Mouse (Mus musculus): ENCODE results near the gene Gba.
A peak's percentile ranks its signal among the peaks of the same experiment; 100 is the strongest.

GRCm38 (mm10) chr3:89228836-89229235 lies 26.1 kb downstream of the Gba start, which contains the start of gene Muc1:
- TF ChIP-seq CTCF (IDR thresholded peaks at IDR 0.05 in 2 of 3, conservative IDR thresholded peaks at IDR 0.05 in 1 of 3; ENCODE audit: control insufficient read depth in 1 of 3, insufficient read depth in 1 of 3, low read depth in 2 of 3, low read length in 3 of 3, poor library complexity in 1 of 3, severe bottlenecking in 1 of 3): no peak
- no peak for TF ChIP-seq TAL1 (IDR thresholded peaks at IDR 0.05; ENCODE audit: low read length)
- no peak for TF ChIP-seq USF1 (IDR thresholded peaks at IDR 0.05; ENCODE audit: low read depth, low read length)
- no peak for TF ChIP-seq ZNF384 (IDR thresholded peaks at IDR 0.05; ENCODE audit: low read depth, low read length)
- TF ChIP-seq POLR2A (IDR thresholded peaks at IDR 0.05; ENCODE audit: control insufficient read depth in 1 of 2, insufficient read depth in 1 of 2, low read depth in 1 of 2, low read length in 2 of 2, poor library complexity in 1 of 2): 0 out of 4 replicates have a peak, but pooled peaks of 1 of the 2 experiments have one; percentile 36
- no peak for TF ChIP-seq TCF12 (IDR thresholded peaks at IDR 0.05; ENCODE audit: low read depth, low read length)
- no peak for TF ChIP-seq NRF1 (IDR thresholded peaks at IDR 0.05; ENCODE audit: insufficient read depth, low read depth, low read length, poor library complexity, severe bottlenecking)
- no peak for TF ChIP-seq RAD21 (IDR thresholded peaks at IDR 0.05; ENCODE audit: low read depth, low read length)
- TF ChIP-seq ZMIZ1 (IDR thresholded peaks at IDR 0.05; ENCODE audit: low read depth, low read length): no peak
- no peak for TF ChIP-seq EP300 (IDR thresholded peaks at IDR 0.05; ENCODE audit: low read depth in 1 of 2, low read length in 2 of 2)
- TF ChIP-seq RCOR1 (IDR thresholded peaks at IDR 0.05; ENCODE audit: low read depth, low read length): no peak
- TF ChIP-seq ZC3H11A (IDR thresholded peaks at IDR 0.05; ENCODE audit: low read depth, low read length): no peak
- TF ChIP-seq MAX (IDR thresholded peaks at IDR 0.05; ENCODE audit: low read length): no peak
